Mouse (Mus musculus) hindbrain, embryonic 13.5 days (tissue): ENCODE measurements around the gene Coro2b. TPM values are rescaled to one million over a fixed set of nuclear protein-coding genes. Genes with fewer than 3 reads are reported as not detected.

Experiments used
- ATAC-seq: fragments of 200-750 bp; cut with Nextera tagmentation; 2 replicates; pipeline ENCODE4 v1.8.0; 2017; ENCODE audit warnings: moderate TSS enrichment; ENCODE audit not compliant: low FRiP score
- H3K27ac ChIP-seq: fragments of 300-500 bp; sonication (generic); 2 replicates; pipeline ENCODE4 v1.5.1; 2015; ENCODE audit warnings: inconsistent platforms, mild to moderate bottlenecking, moderate library complexity
- H3K27me3 ChIP-seq: fragments of 300-500 bp; sonication (generic); 2 replicates; pipeline ENCODE4 v1.6.1; 2015; ENCODE audit warnings: mild to moderate bottlenecking, inconsistent platforms
- H3K36me3 ChIP-seq: fragments of 300-500 bp; sonication (generic); 2 replicates; pipeline ENCODE4 v1.6.1; 2015; ENCODE audit warnings: mild to moderate bottlenecking, inconsistent platforms
- H3K4me1 ChIP-seq: fragments of 300-500 bp; sonication (generic); replicated peaks from 2 replicates; pipeline ENCODE4 v1.6.1; 2015; ENCODE audit warnings: inconsistent platforms
- H3K4me2 ChIP-seq: fragments of 300-500 bp; sonication (generic); 2 replicates; pipeline ENCODE4 v1.6.1; 2015; ENCODE audit warnings: inconsistent platforms, mild to moderate bottlenecking, moderate library complexity
- H3K4me3 ChIP-seq: fragments of 300-500 bp; sonication (generic); 2 replicates; pipeline ENCODE4 v1.5.1; 2015; ENCODE audit warnings: mild to moderate bottlenecking, inconsistent platforms
- H3K9ac ChIP-seq: fragments of 300-500 bp; sonication (generic); 2 replicates; pipeline ENCODE4 v1.6.1; 2015; ENCODE audit warnings: mild to moderate bottlenecking, inconsistent platforms
- H3K9me3 ChIP-seq: fragments of 300-500 bp; sonication (generic); 2 replicates; pipeline ENCODE4 v1.6.1; 2016; ENCODE audit warnings: inconsistent platforms
- WGBS: fragments of 180-500 bp; shearing (Covaris S2); methylation state at CpG from one replicate; pipeline ENCODE4 v1.1.7; 2015; 5-methylcytosine and 5-hydroxymethylcytosine counted together
- polyA plus RNA-seq: library from polyadenylated mRNA; unstranded; fragments of >200 nt; fragmentation: Nextera tagmentation; extraction: Ambion mirVana; gene quantifications from 2 replicates; pipeline ENCODE4 v1.2.1, GENCODE M21; 2015

The Coro2b gene
- polyA plus RNA-seq, 1 experiment from 2014 or later: 39.0 TPM

GRCm38 (mm10) chr9:62421911-62422310, 114.9 kb downstream of the Coro2b start:
- H3K9ac ChIP-seq: no peak overlapping the region
- H3K27me3 ChIP-seq: no peaks in the 10 kb centered on the region
- H3K4me1 ChIP-seq: peaks cover 10% of the 10 kb centered on the region; the same call in 1 of the 2 replicates
- H3K4me3 ChIP-seq: no peak overlapping the region
- no peaks in the 10 kb centered on the region for H3K9me3 ChIP-seq
- 99% methylated on average over 6 of the region's 6 CpGs for WGBS
- no peak for ATAC-seq
- peaks cover 60% of the 10 kb centered on the region for H3K36me3 ChIP-seq
- no peak overlapping the region for H3K27ac ChIP-seq
- H3K4me2 ChIP-seq: no peak overlapping the region

- WGBS: 6% methylated on average over 13 of the region's 13 CpGs
- Histone ChIP-seq H3K27me3 (no peaks in the 10 kb centered on the region), H3K36me3 (peaks cover 54% of the 10 kb centered on the region), H3K9me3 (no peaks in the 10 kb centered on the region), H3K4me2 (0 out of 2 replicates have a peak overlapping the region, but pooled peaks have one; percentile 13), H3K4me3 (no peak overlapping the region), H3K4me1 (peaks cover 15% of the 10 kb centered on the region), H3K27ac (0 out of 2 replicates have a peak overlapping the region, but pooled peaks have one; percentile 13), H3K9ac (peak overlapping the region; percentile 9; the same call in 1 of the 2 replicates)
- peak; percentile 52; the same call in 1 of the 2 replicates for ATAC-seq
These were observed 115.8 kb downstream of the Coro2b start for GRCm38 (mm10) chr9:62421027-62421426.

GRCm38 (mm10) chr9:62420261-62420917, 116.5 kb downstream of the Coro2b start:
- peaks cover 16% of the 10 kb centered on the region for H3K4me1 ChIP-seq
- H3K4me3 ChIP-seq: no peak overlapping the region
- no peak overlapping the region for H3K9ac ChIP-seq
- ATAC-seq: no peak
- no peaks in the 10 kb centered on the region for H3K9me3 ChIP-seq
- 43% methylated on average over 9 of the region's 10 CpGs for WGBS
- H3K36me3 ChIP-seq: peaks cover 49% of the 10 kb centered on the region
- H3K4me2 ChIP-seq: 0 out of 2 replicates have a peak overlapping the region, but pooled peaks have one; percentile 13
- H3K27me3 ChIP-seq: no peaks in the 10 kb centered on the region
- 0 out of 2 replicates have a peak overlapping the region, but pooled peaks have one; percentile 13 for H3K27ac ChIP-seq

GRCm38 (mm10) chr9:62418742-62419141, 118.1 kb downstream of the Coro2b start:
- Histone ChIP-seq H3K27ac (no peak overlapping the region), H3K36me3 (peaks cover 33% of the 10 kb centered on the region), H3K4me1 (peaks cover 24% of the 10 kb centered on the region), H3K9me3 (no peaks in the 10 kb centered on the region), H3K9ac (no peak overlapping the region), H3K4me3 (no peak overlapping the region), H3K4me2 (no peak overlapping the region), H3K27me3 (no peaks in the 10 kb centered on the region)
- ATAC-seq: no peak
- 59% methylated on average over 5 of the region's 5 CpGs for WGBS

- Histone ChIP-seq H3K4me3 (no peak overlapping the region), H3K27me3 (no peaks in the 10 kb centered on the region), H3K36me3 (no peaks in the 10 kb centered on the region), H3K27ac (no peak overlapping the region), H3K9me3 (peaks cover 4% of the 10 kb centered on the region), H3K4me2 (no peak overlapping the region), H3K9ac (no peak overlapping the region), H3K4me1 (no peaks in the 10 kb centered on the region)
- 89% methylated on average over 5 of the region's 5 CpGs for WGBS
- ATAC-seq: no peak
These were observed 129.3 kb downstream of the Coro2b start for GRCm38 (mm10) chr9:62407357-62408146.

- Histone ChIP-seq H3K27ac (no peak overlapping the region), H3K9ac (no peak overlapping the region), H3K4me3 (no peak overlapping the region), H3K9me3 (peaks cover 4% of the 10 kb centered on the region), H3K36me3 (no peaks in the 10 kb centered on the region), H3K27me3 (no peaks in the 10 kb centered on the region), H3K4me2 (no peak overlapping the region), H3K4me1 (no peaks in the 10 kb centered on the region)
- 90% methylated on average over 7 of the region's 7 CpGs for WGBS
- no peak for ATAC-seq
These were observed 130.3 kb downstream of the Coro2b start for GRCm38 (mm10) chr9:62406423-62407013.

- H3K27ac ChIP-seq: peak overlapping the region; percentile 8; the same call in 1 of the 2 replicates
- H3K4me2 ChIP-seq: no peak overlapping the region
- H3K9me3 ChIP-seq: no peaks in the 10 kb centered on the region
- no peaks in the 10 kb centered on the region for H3K36me3 ChIP-seq
- no peaks in the 10 kb centered on the region for H3K4me1 ChIP-seq
- no peak overlapping the region for H3K4me3 ChIP-seq
- H3K27me3 ChIP-seq: no peaks in the 10 kb centered on the region
- WGBS: 94% methylated on average over 1 of the region's 1 CpGs
- no peak for ATAC-seq
- H3K9ac ChIP-seq: no peak overlapping the region
These were observed 135.3 kb downstream of the Coro2b start for GRCm38 (mm10) chr9:62401589-62401988.

GRCm38 (mm10) chr9:62400531-62401170, 136.2 kb downstream of the Coro2b start:
- no peak overlapping the region for H3K9ac ChIP-seq
- H3K4me3 ChIP-seq: no peak overlapping the region
- ATAC-seq: no peak
- 74% methylated on average over 11 of the region's 11 CpGs for WGBS
- H3K27ac ChIP-seq: no peak overlapping the region
- no peak overlapping the region for H3K4me2 ChIP-seq
- no peaks in the 10 kb centered on the region for H3K36me3 ChIP-seq
- no peaks in the 10 kb centered on the region for H3K27me3 ChIP-seq
- H3K4me1 ChIP-seq: no peaks in the 10 kb centered on the region
- no peaks in the 10 kb centered on the region for H3K9me3 ChIP-seq

- ATAC-seq: no peak
- no peaks in the 10 kb centered on the region for H3K27me3 ChIP-seq
- no peaks in the 10 kb centered on the region for H3K36me3 ChIP-seq
- no peak overlapping the region for H3K27ac ChIP-seq
- no peaks in the 10 kb centered on the region for H3K4me1 ChIP-seq
- H3K9ac ChIP-seq: no peak overlapping the region
- no peak overlapping the region for H3K4me3 ChIP-seq
- no peak overlapping the region for H3K4me2 ChIP-seq
- H3K9me3 ChIP-seq: no peaks in the 10 kb centered on the region
- 71% methylated on average over 2 of the region's 2 CpGs for WGBS
These were observed 142.7 kb downstream of the Coro2b start for GRCm38 (mm10) chr9:62394163-62394562.

- H3K27me3 ChIP-seq: no peaks in the 10 kb centered on the region
- H3K9me3 ChIP-seq: no peaks in the 10 kb centered on the region
- no peaks in the 10 kb centered on the region for H3K4me1 ChIP-seq
- H3K9ac ChIP-seq: no peak overlapping the region
- no peak overlapping the region for H3K27ac ChIP-seq
- no peak overlapping the region for H3K4me2 ChIP-seq
- ATAC-seq: no peak
- H3K4me3 ChIP-seq: no peak overlapping the region
- H3K36me3 ChIP-seq: no peaks in the 10 kb centered on the region
- WGBS: 77% methylated on average over 2 of the region's 2 CpGs
These were observed 143.3 kb downstream of the Coro2b start for GRCm38 (mm10) chr9:62393531-62393930.

GRCm38 (mm10) chr9:62389735-62390134, 147.1 kb downstream of the Coro2b start:
- no peaks in the 10 kb centered on the region for H3K36me3 ChIP-seq
- ATAC-seq: no peak
- H3K27ac ChIP-seq: no peak overlapping the region
- no peak overlapping the region for H3K9ac ChIP-seq
- no peaks in the 10 kb centered on the region for H3K27me3 ChIP-seq
- no peak overlapping the region for H3K4me3 ChIP-seq
- no peaks in the 10 kb centered on the region for H3K9me3 ChIP-seq
- WGBS: 71% methylated on average over 9 of the region's 9 CpGs
- no peaks in the 10 kb centered on the region for H3K4me1 ChIP-seq
- no peak overlapping the region for H3K4me2 ChIP-seq
